Mouse (Mus musculus) brown adipose tissue, adult 24 weeks (tissue): ENCODE data around the gene Ncor2. TPM values are rescaled to one million over a fixed set of nuclear protein-coding genes. Genes with fewer than 3 reads are reported as not detected.

ENCODE experiments used
- H3K27ac ChIP-seq: fragments of 200-500 bp; replicated peaks from 2 replicates; pipeline ENCODE4 v1.5.1; 2012; ENCODE audit warnings: low read depth, mild to moderate bottlenecking, low read length
- H3K4me1 ChIP-seq: fragments of 200-500 bp; 2 replicates; pipeline ENCODE4 v1.6.1; 2012; ENCODE audit warnings: low read length, mixed read lengths; ENCODE audit not compliant: control insufficient read depth, insufficient read depth, insufficient read length
- H3K4me3 ChIP-seq: fragments of 200-500 bp; 2 replicates; pipeline ENCODE4 v1.5.1; 2012; ENCODE audit warnings: low read depth, mild to moderate bottlenecking, low read length, moderate library complexity; ENCODE audit not compliant: insufficient read depth
- polyA plus RNA-seq: library from polyadenylated mRNA; stranded (reverse); fragments of >200 nt; gene quantifications from 2 replicates; pipeline ENCODE4 v1.2.4, GENCODE M21; 2012; ENCODE audit not compliant: missing spikeins, insufficient read depth, insufficient read length

Ncor2 gene
- polyA plus RNA-seq, 1 experiment: 19.5 TPM

GRCm38 (mm10) chr5:125179735-125180629, 963 bp upstream of the Ncor2 start:
- Histone ChIP-seq H3K4me1 (peaks cover 26% of the 10 kb centered on the region), H3K27ac (peak overlapping the region; percentile 79), H3K4me3 (peak overlapping the region; percentile 61)

GRCm38 (mm10) chr5:125178171-125179006, 630 bp downstream of the Ncor2 start:
- peak overlapping the region; percentile 93 for H3K4me3 ChIP-seq
- peaks cover 38% of the 10 kb centered on the region for H3K4me1 ChIP-seq
- H3K27ac ChIP-seq: peak overlapping the region; percentile 44

GRCm38 (mm10) chr5:125177481-125178134, 1.4 kb downstream of the Ncor2 start:
- Histone ChIP-seq H3K4me3 (peak overlapping the region; percentile 93), H3K27ac (peak overlapping the region; percentile 44), H3K4me1 (peaks cover 40% of the 10 kb centered on the region)

DNA sequence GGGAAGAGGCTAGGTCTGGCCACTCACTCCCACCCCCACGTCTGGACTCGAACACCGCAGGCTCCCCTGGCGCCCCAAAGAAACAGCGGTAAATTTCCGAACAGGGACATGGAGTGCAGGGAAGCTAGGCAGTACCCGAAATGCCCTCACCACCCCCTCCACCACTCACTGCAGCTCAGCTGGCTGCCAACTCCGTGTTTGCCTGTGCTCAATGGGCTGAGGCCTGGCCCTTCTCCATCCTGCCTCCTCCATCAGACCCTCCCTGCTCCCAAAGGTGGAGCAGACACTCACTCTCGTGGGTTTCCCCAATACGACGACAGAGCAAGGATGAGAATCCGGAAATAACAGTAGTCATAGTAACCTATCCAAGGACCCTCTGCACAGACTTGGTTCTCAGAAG, 2.2 kb downstream of the Ncor2 start:
- H3K4me1 ChIP-seq: peaks cover 43% of the 10 kb centered on the region

DNA sequence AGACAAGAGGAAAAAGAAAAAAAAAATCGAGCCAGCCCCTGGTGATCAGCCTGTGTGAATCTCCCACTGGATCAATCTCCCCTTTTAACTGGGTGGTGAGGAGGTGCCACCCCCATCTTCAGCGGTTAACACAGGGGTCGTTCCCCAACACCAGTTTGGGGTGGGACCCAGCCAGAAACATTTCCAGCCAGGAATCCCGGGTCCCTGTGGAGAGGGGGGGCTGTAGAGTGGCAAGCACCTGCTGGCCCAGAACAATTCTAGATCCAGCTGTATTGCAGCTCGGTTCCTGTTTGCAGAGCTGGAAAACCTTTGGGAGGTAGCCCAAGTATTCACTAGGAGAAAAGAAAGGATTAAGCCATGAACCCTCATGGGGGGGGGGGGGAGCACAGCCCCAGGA, 2.7 kb downstream of the Ncor2 start:
- Histone ChIP-seq H3K4me1 (peaks cover 44% of the 10 kb centered on the region), H3K4me3 (no peak overlapping the region), H3K27ac (no peak overlapping the region)

More for the DNA sequence above, 2.2 kb downstream of the Ncor2 start:
- H3K4me3 ChIP-seq: peak overlapping the region; percentile 93
- H3K27ac ChIP-seq: no peak overlapping the region

GRCm38 (mm10) chr5:125175673-125176369, 3.2 kb downstream of the Ncor2 start:
- H3K27ac ChIP-seq: no peak overlapping the region
- peaks cover 49% of the 10 kb centered on the region for H3K4me1 ChIP-seq

DNA sequence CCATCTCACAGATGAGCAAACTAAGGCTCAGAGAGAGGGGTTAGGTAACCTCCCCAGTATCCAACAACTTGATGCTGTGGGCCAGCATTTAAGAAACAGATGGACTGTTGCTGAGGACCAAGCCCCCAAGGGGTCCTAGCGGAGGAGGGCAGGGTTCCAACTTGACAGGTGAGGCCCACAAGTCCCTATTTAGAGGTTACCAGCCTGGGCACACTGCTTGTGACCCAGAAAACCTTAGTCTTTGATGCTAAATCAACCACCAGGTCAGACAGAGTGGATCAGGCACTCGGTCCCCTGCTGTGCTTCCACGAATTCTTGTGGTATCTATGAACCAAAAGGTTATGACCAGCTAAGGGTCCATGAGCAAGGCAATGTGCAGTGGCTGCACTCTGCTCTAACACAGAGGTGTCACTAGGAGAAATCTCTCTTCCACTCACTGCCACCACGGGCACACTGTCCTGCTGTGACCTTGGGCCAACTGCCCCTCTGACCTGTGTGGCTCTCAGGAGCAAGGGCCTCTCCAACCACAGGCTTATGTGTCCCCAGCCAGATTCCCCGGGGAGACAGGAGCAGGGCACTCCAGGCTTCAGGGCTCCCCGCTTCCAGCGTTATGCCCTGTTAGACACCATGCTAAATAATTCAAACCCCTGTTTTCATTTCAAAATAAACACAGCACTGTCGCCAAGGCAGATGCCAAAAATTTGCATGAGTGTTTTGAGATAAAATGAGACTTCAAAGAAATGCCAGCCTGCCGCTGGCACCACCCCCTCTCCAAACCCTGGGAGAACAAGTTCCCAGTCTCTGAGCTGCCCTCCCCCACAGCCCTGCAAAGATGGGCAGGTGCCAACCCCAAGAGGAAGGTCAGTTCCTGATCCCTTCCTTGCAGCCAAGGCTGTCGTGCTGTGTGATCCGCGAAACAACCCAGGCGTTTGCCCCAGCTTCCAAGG, 4.0 kb downstream of the Ncor2 start:
- H3K4me3 ChIP-seq: no peak overlapping the region
- peaks cover 54% of the 10 kb centered on the region for H3K4me1 ChIP-seq

More at GRCm38 (mm10) chr5:125175673-125176369, 3.2 kb downstream of the Ncor2 start:
- H3K4me3 ChIP-seq: no peak overlapping the region

GRCm38 (mm10) chr5:125173868-125174267, 5.2 kb downstream of the Ncor2 start:
- no peak overlapping the region for H3K27ac ChIP-seq
- H3K4me3 ChIP-seq: no peak overlapping the region
- peaks cover 63% of the 10 kb centered on the region for H3K4me1 ChIP-seq

More for the DNA sequence above, 4.0 kb downstream of the Ncor2 start:
- H3K27ac ChIP-seq: no peak overlapping the region

DNA sequence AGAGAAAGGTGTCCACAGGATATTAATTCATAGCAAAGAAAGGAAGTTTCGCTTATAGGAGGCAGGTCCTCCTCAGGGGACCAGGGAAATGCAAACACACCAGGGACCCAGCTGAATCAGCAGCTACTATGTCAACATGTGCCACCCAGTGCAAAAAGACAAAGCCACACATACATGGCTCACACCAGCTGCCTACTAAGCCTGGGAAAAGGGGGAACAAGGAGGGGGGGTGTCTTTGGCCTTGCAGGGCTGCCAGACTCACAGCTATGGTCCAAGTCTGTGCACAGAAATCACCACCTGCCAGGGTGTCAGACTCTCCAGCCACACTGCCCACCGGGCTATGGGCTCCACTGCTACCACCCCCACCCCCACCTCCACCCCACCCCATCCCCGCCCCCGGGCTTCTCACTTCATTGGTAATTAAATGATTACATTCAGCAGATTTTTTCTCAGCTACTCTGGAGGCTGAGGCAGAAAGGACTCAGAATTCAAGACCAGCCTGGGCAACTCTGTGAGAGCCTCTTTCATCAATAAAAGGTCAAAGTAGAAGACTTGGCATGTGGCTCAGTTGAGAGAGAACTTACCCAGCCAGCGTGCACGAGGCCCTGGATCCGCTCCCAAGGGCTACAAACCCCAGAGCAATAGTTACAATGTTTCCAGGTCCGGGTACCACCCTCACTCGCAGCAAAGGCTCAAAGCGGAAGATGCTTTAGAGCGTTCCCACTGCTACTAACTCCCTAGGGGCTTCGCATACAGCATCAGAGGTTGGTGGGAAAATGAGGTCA, 6.0 kb downstream of the Ncor2 start:
- H3K27ac ChIP-seq: no peak overlapping the region
- no peak overlapping the region for H3K4me3 ChIP-seq
- peaks cover 67% of the 10 kb centered on the region for H3K4me1 ChIP-seq

DNA sequence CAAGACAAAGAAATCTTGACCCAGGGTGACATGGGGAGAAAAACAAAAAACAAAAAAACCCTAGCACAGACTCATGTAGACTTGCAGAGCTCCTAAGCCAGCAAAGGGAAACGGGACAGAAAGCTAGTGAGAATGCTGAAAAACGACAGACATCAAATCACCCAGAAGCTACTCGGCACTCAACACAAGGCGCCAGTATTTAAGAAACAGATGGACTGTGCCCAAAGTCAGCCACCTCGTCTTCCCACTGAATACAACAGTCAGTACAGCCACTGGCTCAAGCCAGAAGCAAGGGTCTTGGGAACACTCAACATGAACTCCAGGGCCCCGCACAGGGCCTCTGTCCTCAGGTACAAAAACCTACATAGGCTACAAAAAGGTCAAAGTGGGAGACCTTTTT, 7.8 kb downstream of the Ncor2 start:
- Histone ChIP-seq H3K4me1 (peaks cover 67% of the 10 kb centered on the region), H3K4me3 (no peak overlapping the region), H3K27ac (no peak overlapping the region)

- Histone ChIP-seq H3K27ac (no peak overlapping the region), H3K4me3 (no peak overlapping the region), H3K4me1 (peaks cover 64% of the 10 kb centered on the region)
Observed at GRCm38 (mm10) chr5:125170107-125170842, 8.7 kb downstream of the Ncor2 start.

GRCm38 (mm10) chr5:125168101-125168500, 10.9 kb downstream of the Ncor2 start:
- peak overlapping the region; percentile 32; the same call in 1 of the 2 replicates for H3K27ac ChIP-seq
- H3K4me3 ChIP-seq: no peak overlapping the region
- H3K4me1 ChIP-seq: peaks cover 66% of the 10 kb centered on the region
